In the genomic region with DNA sequence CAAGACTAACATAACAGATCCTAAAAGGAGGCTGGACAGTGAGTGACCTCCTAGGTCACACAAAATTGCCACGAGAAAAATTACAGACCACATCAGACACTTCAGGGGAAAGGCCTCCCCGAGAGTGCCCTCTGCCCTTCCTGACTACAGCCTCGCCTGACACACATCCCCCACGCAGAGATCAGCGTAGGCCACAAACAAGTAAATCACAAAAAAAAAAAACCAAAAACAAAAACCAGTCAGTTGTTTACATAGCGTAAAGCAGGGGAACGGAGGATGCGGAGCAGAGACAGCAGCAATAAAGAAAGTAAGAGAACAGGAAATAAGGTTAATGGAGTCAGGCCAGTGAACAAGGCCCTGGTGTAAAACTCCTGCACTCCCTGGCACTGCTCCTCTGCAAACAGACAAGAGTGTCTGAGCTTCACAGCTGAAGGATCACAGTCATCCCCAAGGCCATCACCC, we compare ENCODE assay signal across 14 mouse cellular contexts. TPM values are rescaled to one million over a fixed set of nuclear protein-coding genes. Genes with fewer than 3 reads are reported as not detected.
A peak's percentile ranks its signal among the peaks of the same experiment; 100 is the strongest.
DNase-seq lines count a peak whose midpoint lies in the region; ATAC-seq and TF ChIP-seq lines count a peak whose summit lies in the region.
"Had no signal": no experiment of that assay in that cellular context is flagged by ENCODE, and none has a peak within 500 bp of the region (broad histone marks: within the 10 kb centered on the region; RNA-seq: fewer than 3 reads in every experiment).

No protein-coding gene starts in this region.

- no peak overlapping the region for H3K4me3 ChIP-seq in intestine, embryonic 16.5 days (ENCODE audit: low read length)
- no peak overlapping the region for H3K4me3 ChIP-seq in intestine, embryonic 15.5 days (replicated peaks)
- no peak overlapping the region for H3K4me3 ChIP-seq in macrophage (ENCODE audit: inconsistent target)
- no peak overlapping the region for H3K4me3 ChIP-seq in hindbrain, embryonic 11.5 days (ENCODE audit: low read depth, low read length)
- no peak overlapping the region for H3K4me3 ChIP-seq in hindbrain, embryonic 14.5 days (replicated peaks; ENCODE audit: low read length)
- H3K4me3 ChIP-seq: left cerebral cortex, adult 2 months; limb, embryonic 15.5 days had no signal

- CTCF ChIA-PET in Patski (lab: Charles Lee): no interaction called here

- peaks cover 3% of the 10 kb centered on the region; the same call in 1 of the 2 replicates for H3K36me3 ChIP-seq in intestine, embryonic 16.5 days (ENCODE audit: control insufficient read depth, insufficient read depth, low read length)
- H3K36me3 ChIP-seq in intestine, embryonic 15.5 days: 0 out of 2 replicates have a peak, but pooled peaks cover 3% of the 10 kb centered on the region
- peaks cover 5% of the 10 kb centered on the region; the same call in 1 of the 2 replicates for H3K36me3 ChIP-seq in macrophage (ENCODE audit: inconsistent target)
- H3K36me3 ChIP-seq in hindbrain, embryonic 11.5 days (ENCODE audit: control insufficient read depth, insufficient read depth, low read length): no peaks in the 10 kb centered on the region
- H3K36me3 ChIP-seq in hindbrain, embryonic 14.5 days (replicated peaks; ENCODE audit: control insufficient read depth, insufficient read depth): no peaks in the 10 kb centered on the region
- H3K36me3 ChIP-seq: limb, embryonic 15.5 days had no signal

- no peak overlapping the region for H3K4me2 ChIP-seq in intestine, embryonic 16.5 days (ENCODE audit: low read depth, low read length)
- no peak overlapping the region for H3K4me2 ChIP-seq in intestine, embryonic 15.5 days (replicated peaks)
- no peak overlapping the region for H3K4me2 ChIP-seq in hindbrain, embryonic 11.5 days (replicated peaks; ENCODE audit: low read depth, low read length)
- H3K4me2 ChIP-seq in hindbrain, embryonic 14.5 days (replicated peaks): no peak overlapping the region
- H3K4me2 ChIP-seq: limb, embryonic 15.5 days had no signal

- no peak for DNase-seq in Patski (ENCODE audit: low read depth, low spot score)
- peak; percentile 81 for DNase-seq in kidney, adult 9 months
- DNase-seq in cerebellum, postnatal 14 days: no peak
- DNase-seq in hindbrain, embryonic 11.5 days (ENCODE audit: low spot score): no peak
- no peak for DNase-seq in hindbrain, embryonic 14.5 days (ENCODE audit: low spot score)
- DNase-seq: adrenal gland, postnatal 25 days; cerebellum, adult 9-10 months; gastrocnemius, postnatal 10 days; thymus, adult 2 months had no signal

- H3K9me3 ChIP-seq in intestine, embryonic 16.5 days (ENCODE audit: control insufficient read depth, low read length): peaks cover 4% of the 10 kb centered on the region; the same call in 1 of the 2 replicates
- H3K9me3 ChIP-seq in intestine, embryonic 15.5 days: no peaks in the 10 kb centered on the region
- H3K9me3 ChIP-seq in hindbrain, embryonic 11.5 days (ENCODE audit: control insufficient read depth, low read length): no peaks in the 10 kb centered on the region
- H3K9me3 ChIP-seq in hindbrain, embryonic 14.5 days (ENCODE audit: control insufficient read depth, low read length): no peaks in the 10 kb centered on the region
- H3K9me3 ChIP-seq: limb, embryonic 15.5 days had no signal

- H3K9ac ChIP-seq in intestine, embryonic 16.5 days (ENCODE audit: low read depth, low read length): no peak overlapping the region
- H3K9ac ChIP-seq in intestine, embryonic 15.5 days: no peak overlapping the region
- no peak overlapping the region for H3K9ac ChIP-seq in hindbrain, embryonic 11.5 days (ENCODE audit: low read depth, low read length)
- no peak overlapping the region for H3K9ac ChIP-seq in hindbrain, embryonic 14.5 days
- H3K9ac ChIP-seq: limb, embryonic 15.5 days had no signal

- ATAC-seq in intestine, embryonic 16.5 days: no peak
- no peak for ATAC-seq in intestine, embryonic 15.5 days
- peak; percentile 48 for ATAC-seq in Patski
- no peak for ATAC-seq in hindbrain, embryonic 11.5 days (ENCODE audit: low FRiP score)
- no peak for ATAC-seq in hindbrain, embryonic 14.5 days (ENCODE audit: low FRiP score)

- peaks cover 80% of the 10 kb centered on the region for H3K79me2 ChIP-seq in macrophage (ENCODE audit: inconsistent target)

- POLR2A ChIA-PET in Patski (lab: Charles Lee): no interaction called here

- H3K27me3 ChIP-seq in intestine, embryonic 16.5 days (replicated peaks; ENCODE audit: control insufficient read depth, insufficient read depth, low read length): no peaks in the 10 kb centered on the region
- H3K27me3 ChIP-seq in intestine, embryonic 15.5 days (replicated peaks): no peaks in the 10 kb centered on the region
- H3K27me3 ChIP-seq in Patski: no peaks in the 10 kb centered on the region
- no peaks in the 10 kb centered on the region for H3K27me3 ChIP-seq in hindbrain, embryonic 11.5 days (ENCODE audit: control insufficient read depth, insufficient read depth, low read length)
- H3K27me3 ChIP-seq in hindbrain, embryonic 14.5 days (ENCODE audit: control insufficient read depth, insufficient read depth, low read length): no peaks in the 10 kb centered on the region
- H3K27me3 ChIP-seq: limb, embryonic 15.5 days had no signal

- H3K4me1 ChIP-seq in intestine, embryonic 16.5 days (ENCODE audit: control insufficient read depth, insufficient read depth, low read length): peaks cover 16% of the 10 kb centered on the region; the same call in 1 of the 2 replicates
- peaks cover 3% of the 10 kb centered on the region; the same call in 1 of the 2 replicates for H3K4me1 ChIP-seq in intestine, embryonic 15.5 days (replicated peaks)
- H3K4me1 ChIP-seq in hindbrain, embryonic 11.5 days (replicated peaks; ENCODE audit: control insufficient read depth, insufficient read depth, low read length): no peaks in the 10 kb centered on the region
- H3K4me1 ChIP-seq in hindbrain, embryonic 14.5 days (replicated peaks; ENCODE audit: control insufficient read depth, insufficient read depth, low read length): no peaks in the 10 kb centered on the region
- H3K4me1 ChIP-seq: limb, embryonic 15.5 days had no signal

- 40% methylated on average over 8 of the region's 8 CpGs for WGBS in intestine, embryonic 16.5 days
- WGBS in intestine, embryonic 15.5 days: 35% methylated on average over 8 of the region's 8 CpGs
- 59% methylated on average over 8 of the region's 8 CpGs for WGBS in macrophage (ENCODE audit: missing documents)
- WGBS in hindbrain, embryonic 11.5 days: 56% methylated on average over 8 of the region's 8 CpGs
- 70% methylated on average over 8 of the region's 8 CpGs for WGBS in hindbrain, embryonic 14.5 days

- in situ Hi-C loops in Patski (cut with MboI; ENCODE audit: low pct_unique_long_range_greater_than_20kb): no loop called here

- peak overlapping the region; percentile 2; the same call in 1 of the 2 replicates for H3K27ac ChIP-seq in intestine, embryonic 16.5 days (ENCODE audit: low read length)
- H3K27ac ChIP-seq in intestine, embryonic 15.5 days: no peak overlapping the region
- peak overlapping the region; percentile 90 for H3K27ac ChIP-seq in macrophage
- H3K27ac ChIP-seq in hindbrain, embryonic 11.5 days (ENCODE audit: low read depth, low read length): no peak overlapping the region
- H3K27ac ChIP-seq in hindbrain, embryonic 14.5 days: no peak overlapping the region
- H3K27ac ChIP-seq: left cerebral cortex, adult 2 months; limb, embryonic 15.5 days had no signal

- TF ChIP-seq CTCF in Patski (IDR thresholded peaks at IDR 0.05): no peak

RNA-seq across cellular contexts. Expression of a gene that starts 18.6 kb away (rescaled TPM):
- 93.8 and 111 TPM in 2 replicates for polyA plus RNA-seq in intestine, embryonic 16.5 days (2015; fragmentation: Nextera tagmentation; extraction: Ambion mirVana)
- polyA plus RNA-seq in intestine, embryonic 15.5 days (2015; fragmentation: Nextera tagmentation; extraction: Ambion mirVana): 51.0 and 56.3 TPM in 2 replicates
- polyA plus RNA-seq in Patski (2021) (8.2 TPM), macrophage (2018) (39.3 to 48.7 TPM (median 48.3 TPM) in 3 replicates)
- 10 to 100 TPM; 15.0 to 82.0 (median 43.4) TPM for total RNA-seq in macrophage (2018; cell fraction: chromatin; rRNA removed)
- total RNA-seq in macrophage (2018; cell fraction: cytosol; rRNA removed): 100 to 1,000 TPM in 1 of 26 experiments, 10 to 100 TPM in 25; 33.4 to 102 (median 60.1) TPM
- total RNA-seq in macrophage (2018; cell fraction: nucleus; rRNA removed): 10 to 100 TPM; 31.1 to 77.3 (median 52.1) TPM
- polyA plus RNA-seq in hindbrain, embryonic 11.5 days (2014; fragmentation: Nextera tagmentation; extraction: Ambion mirVana): 4.3 and 4.8 TPM in 2 replicates
- 4.5 and 6.2 TPM in 2 replicates for polyA plus RNA-seq in hindbrain, embryonic 14.5 days (2014; fragmentation: Nextera tagmentation; extraction: Ambion mirVana)

RNA-seq across cellular contexts. Expression of a gene that starts 27.8 kb away (rescaled TPM):
- 249 and 267 TPM in 2 replicates for polyA plus RNA-seq in intestine, embryonic 16.5 days (2015; fragmentation: Nextera tagmentation; extraction: Ambion mirVana)
- 270 and 308 TPM in 2 replicates for polyA plus RNA-seq in intestine, embryonic 15.5 days (2015; fragmentation: Nextera tagmentation; extraction: Ambion mirVana)
- polyA plus RNA-seq in Patski (2021): 222 TPM
- 100 to 1,000 TPM in 6 of 26 experiments, 10 to 100 TPM in 20; 17.6 to 207 (median 72.8) TPM for total RNA-seq in macrophage (2018; cell fraction: chromatin; rRNA removed)
- 100 to 1,000 TPM; 115 to 228 (median 161) TPM for total RNA-seq in macrophage (2018; cell fraction: cytosol; rRNA removed)
- 100 to 1,000 TPM in 4 of 26 experiments, 10 to 100 TPM in 22; 30.9 to 136 (median 67.5) TPM for total RNA-seq in macrophage (2018; cell fraction: nucleus; rRNA removed)
- polyA plus RNA-seq in macrophage (2018): 40.3 to 199 TPM (median 94.6 TPM) in 3 replicates
- 206 and 231 TPM in 2 replicates for polyA plus RNA-seq in hindbrain, embryonic 11.5 days (2014; fragmentation: Nextera tagmentation; extraction: Ambion mirVana)
- 245 and 308 TPM in 2 replicates for polyA plus RNA-seq in hindbrain, embryonic 14.5 days (2014; fragmentation: Nextera tagmentation; extraction: Ambion mirVana)

RNA-seq across cellular contexts. Expression of a gene that starts 32.5 kb away (rescaled TPM):
- 89.7 and 90.7 TPM in 2 replicates for polyA plus RNA-seq in intestine, embryonic 16.5 days (2015; fragmentation: Nextera tagmentation; extraction: Ambion mirVana)
- polyA plus RNA-seq in intestine, embryonic 15.5 days (2015; fragmentation: Nextera tagmentation; extraction: Ambion mirVana): 110 and 112 TPM in 2 replicates
- 35.9 TPM for polyA plus RNA-seq in Patski (2021)
- total RNA-seq in macrophage (2018; cell fraction: chromatin; rRNA removed): 100 to 1,000 TPM in 17 of 26 experiments, 10 to 100 TPM in 7, 1 to 10 TPM in 2; 6.7 to 532 (median 155) TPM
- 100 to 1,000 TPM in 14 of 26 experiments, 10 to 100 TPM in 10, 1 to 10 TPM in 2; 9.2 to 351 (median 147) TPM for total RNA-seq in macrophage (2018; cell fraction: cytosol; rRNA removed)
- total RNA-seq in macrophage (2018; cell fraction: nucleus; rRNA removed): 100 to 1,000 TPM in 18 of 26 experiments, 10 to 100 TPM in 8; 13.6 to 816 (median 329) TPM
- polyA plus RNA-seq in macrophage (2018): 19.5 to 30.7 TPM (median 25.0 TPM) in 3 replicates
- polyA plus RNA-seq in hindbrain, embryonic 11.5 days (2014; fragmentation: Nextera tagmentation; extraction: Ambion mirVana): 71.2 and 73.1 TPM in 2 replicates
- 43.6 and 47.3 TPM in 2 replicates for polyA plus RNA-seq in hindbrain, embryonic 14.5 days (2014; fragmentation: Nextera tagmentation; extraction: Ambion mirVana)

RNA-seq across cellular contexts. Expression of a gene that starts 38.3 kb away (rescaled TPM):
- polyA plus RNA-seq in intestine, embryonic 16.5 days (2015; fragmentation: Nextera tagmentation; extraction: Ambion mirVana): 42.9 and 48.6 TPM in 2 replicates
- polyA plus RNA-seq in intestine, embryonic 15.5 days (2015; fragmentation: Nextera tagmentation; extraction: Ambion mirVana): 41.7 and 48.8 TPM in 2 replicates
- polyA plus RNA-seq in Patski (2021): 80.3 TPM
- 100 to 1,000 TPM in 2 of 26 experiments, 10 to 100 TPM in 24; 16.9 to 118 (median 43.0) TPM for total RNA-seq in macrophage (2018; cell fraction: chromatin; rRNA removed)
- 10 to 100 TPM; 18.0 to 46.5 (median 34.2) TPM for total RNA-seq in macrophage (2018; cell fraction: cytosol; rRNA removed)
- total RNA-seq in macrophage (2018; cell fraction: nucleus; rRNA removed): 10 to 100 TPM; 15.1 to 86.6 (median 33.4) TPM
- polyA plus RNA-seq in macrophage (2018): 29.2 to 46.0 TPM (median 33.9 TPM) in 3 replicates
- polyA plus RNA-seq in hindbrain, embryonic 11.5 days (2014; fragmentation: Nextera tagmentation; extraction: Ambion mirVana): 46.7 and 47.2 TPM in 2 replicates
- polyA plus RNA-seq in hindbrain, embryonic 14.5 days (2014; fragmentation: Nextera tagmentation; extraction: Ambion mirVana): 57.1 and 66.0 TPM in 2 replicates

Comparison
In these comparisons a context has a peak if more than half of its experiments do, and no peak if none do; other contexts are left out.
1. H3K27ac ChIP-seq: peak in intestine, embryonic 16.5 days (single experiment) and macrophage (single experiment); none in intestine, embryonic 15.5 days (single experiment), hindbrain, embryonic 11.5 days (single experiment) and hindbrain, embryonic 14.5 days (single experiment).